Mouse (Mus musculus) heart, postnatal 14 days (tissue): ENCODE results near the gene Nacc1. TPM values are rescaled to one million over a fixed set of nuclear protein-coding genes. Genes with fewer than 3 reads are reported as not detected.
A peak's percentile ranks its signal among the peaks of the same experiment; 100 is the strongest.
"Not testable (repeated sequence)": the region's sequence is repeated elsewhere in the genome, so short reads cannot be mapped to it uniquely, and the experiment has no call there.

Experiments
- DNase-seq, 2 experiments: peaks; one replicate each; pipeline ENCODE4 v3.0.0; 2021 to 2022
- intact Hi-C: fragments of 180-260 bp; cut with DNase I; formaldehyde crosslinking; loops from one replicate; pipeline ENCODE4 v1.15.1; 2025
- total RNA-seq, 2 experiments: library from RNA; stranded (reverse); gene quantifications; 2 replicates each; pipeline ENCODE4 v1.2.3; 2021

Gene Nacc1
- total RNA-seq, 2 experiments from 2014 or later, result 35.6 to 40.5 TPM

- intact Hi-C loops, result loop anchor here (5.0 kb wide), 1 partner anchor 39 kb away; the partner anchor contains the start of gene Ier2
- DNase-seq, result peak; percentile 78 to 79
These were observed 13.6 kb upstream of the Nacc1 start, which contains the start of gene Lyl1 for GRCm38 (mm10) chr8:84700941-84701911. TSS of gene Lyl1 (plus strand) at chr8:84701457.

GRCm38 (mm10) chr8:84700526-84700925, 12.9 kb upstream of the Nacc1 start:
- intact Hi-C loops, result loop anchor here (5.0 kb wide), 1 partner anchor 38 kb away; the partner anchor contains the start of gene Ier2
- DNase-seq, result no peak

- intact Hi-C loops, result loop anchor here (2.0 to 5.0 kb wide), 2 partner anchors 38 to 113 kb away; partner anchors contain the start of gene Ier2
- DNase-seq, result peak; percentile 76 to 77
These were observed 12.2 kb upstream of the Nacc1 start for GRCm38 (mm10) chr8:84699861-84700322.

- intact Hi-C loops, result loop anchor here (2.0 kb wide), 1 partner anchor 114 kb away; no protein-coding TSS in a partner anchor
- peak; percentile 69 to 76 for DNase-seq
These were observed 11.3 kb upstream of the Nacc1 start for GRCm38 (mm10) chr8:84698929-84699401.

GRCm38 (mm10) chr8:84698288-84698687, 10.6 kb upstream of the Nacc1 start:
- no peak for DNase-seq
- intact Hi-C loops, result loop anchor here (2.0 kb wide), 1 partner anchor 115 kb away; no protein-coding TSS in a partner anchor

GRCm38 (mm10) chr8:84697166-84698130, 9.8 kb upstream of the Nacc1 start:
- DNase-seq, result peak in 1 of 2 experiments; percentile 71
- intact Hi-C loops, result loop anchor here (2.0 kb wide), 1 partner anchor 115 kb away; no protein-coding TSS in a partner anchor

- intact Hi-C loops, result no loop called here
These were observed 7.5 kb upstream of the Nacc1 start for GRCm38 (mm10) chr8:84695140-84695539.

GRCm38 (mm10) chr8:84693332-84693731, 5.7 kb upstream of the Nacc1 start:
- intact Hi-C loops, result no loop called here
- no peak for DNase-seq

More at GRCm38 (mm10) chr8:84695140-84695539, 7.5 kb upstream of the Nacc1 start:
- no peak for DNase-seq

- DNase-seq, result peak; percentile 84 to 91
- intact Hi-C loops, result no loop called here
These were observed 1.6 kb upstream of the Nacc1 start for GRCm38 (mm10) chr8:84689091-84689915.

- no peak for DNase-seq
- intact Hi-C loops, result loop anchor here (2.0 kb wide), 1 partner anchor 20 kb away; no protein-coding TSS in a partner anchor
These were observed 508 bp downstream of the Nacc1 start for GRCm38 (mm10) chr8:84687003-84687704.

GRCm38 (mm10) chr8:84686191-84687002, 1.3 kb downstream of the Nacc1 start, which contains the start of gene Trmt1:
TSS of gene Trmt1 (plus strand) at chr8:84686307.
- intact Hi-C loops, result loop anchor here (2.0 kb wide), 1 partner anchor 20 kb away; no protein-coding TSS in a partner anchor
- no peak for DNase-seq

- intact Hi-C loops, result no loop called here
These were observed 3.1 kb downstream of the Nacc1 start for GRCm38 (mm10) chr8:84684537-84684936.

GRCm38 (mm10) chr8:84682257-84682656, 5.4 kb downstream of the Nacc1 start:
- no peak for DNase-seq
- intact Hi-C loops, result no loop called here

More at GRCm38 (mm10) chr8:84684537-84684936, 3.1 kb downstream of the Nacc1 start:
- no peak for DNase-seq

- DNase-seq, result no peak
- intact Hi-C loops, result no loop called here
These were observed 6.2 kb downstream of the Nacc1 start for GRCm38 (mm10) chr8:84681476-84681875.

GRCm38 (mm10) chr8:84677305-84677704, 10.4 kb downstream of the Nacc1 start:
- no peak for DNase-seq
- intact Hi-C loops, result no loop called here

- DNase-seq, intact Hi-C loops: not testable (repeated sequence)
These were observed 17.2 kb downstream of the Nacc1 start for GRCm38 (mm10) chr8:84670295-84671006.
